Mouse (Mus musculus): Measurements from ENCODE around the gene Sh3glb2.

The Sh3glb2 gene

GRCm38 (mm10) chr2:30336174-30336915, 22.8 kb downstream of the Sh3glb2 start:
- DNase-seq: peak; percentile 59

GRCm38 (mm10) chr2:30335324-30335723, 23.8 kb downstream of the Sh3glb2 start:
- no peak for DNase-seq

- DNase-seq: no peak
Observed at GRCm38 (mm10) chr2:30328791-30329190, 30.3 kb downstream of the Sh3glb2 start.

GRCm38 (mm10) chr2:30327276-30327675, 31.9 kb downstream of the Sh3glb2 start:
- peak; percentile 56 for DNase-seq

GRCm38 (mm10) chr2:30325296-30325695, 33.8 kb downstream of the Sh3glb2 start:
- DNase-seq: no peak

GRCm38 (mm10) chr2:30323111-30323510, 36.0 kb downstream of the Sh3glb2 start:
- no peak for DNase-seq

GRCm38 (mm10) chr2:30319260-30319659, 39.9 kb downstream of the Sh3glb2 start:
- no peak for DNase-seq

- DNase-seq: no peak
Observed at GRCm38 (mm10) chr2:30316955-30317354, 42.2 kb downstream of the Sh3glb2 start.

- no peak for DNase-seq
Observed at GRCm38 (mm10) chr2:30316136-30316535, 43.0 kb downstream of the Sh3glb2 start.

GRCm38 (mm10) chr2:30311481-30311880, 47.7 kb downstream of the Sh3glb2 start:
- DNase-seq: no peak

GRCm38 (mm10) chr2:30309351-30309750, 49.8 kb downstream of the Sh3glb2 start:
- DNase-seq: no peak

- no peak for DNase-seq
Observed at GRCm38 (mm10) chr2:30306087-30306486, 53.0 kb downstream of the Sh3glb2 start.

- no peak for DNase-seq
Observed at GRCm38 (mm10) chr2:30299966-30300365, 59.2 kb downstream of the Sh3glb2 start.

- DNase-seq: no peak
Observed at GRCm38 (mm10) chr2:30299525-30299924, 59.6 kb downstream of the Sh3glb2 start.

All from cerebellum, adult 11-12 months (tissue).